Mouse (Mus musculus): ENCODE results near the gene Atxn7l1. TPM values are rescaled to one million over a fixed set of nuclear protein-coding genes. Genes with fewer than 3 reads are reported as not detected.

Gene Atxn7l1
- polyA plus RNA-seq, 1 experiment from 2014 or later = 11.4 TPM

- 33% methylated on average over 4 of the region's 4 CpGs for WGBS
- Histone ChIP-seq H3K4me3 (ENCODE audit: low read depth, low read length) (no peak overlapping the region), H3K9ac (ENCODE audit: low read depth, low read length) (no peak overlapping the region), H3K9me3 (ENCODE audit: control insufficient read depth, low read length) (no peaks in the 10 kb centered on the region), H3K27me3 (replicated peaks; ENCODE audit: control insufficient read depth, insufficient read depth, low read length) (no peaks in the 10 kb centered on the region), H3K36me3 (ENCODE audit: control insufficient read depth, insufficient read depth, low read length) (no peaks in the 10 kb centered on the region), H3K4me1 (ENCODE audit: control insufficient read depth, insufficient read depth, low read length) (peaks cover 19% of the 10 kb centered on the region), H3K27ac (replicated peaks; ENCODE audit: low read depth, low read length) (no peak overlapping the region), H3K4me2 (ENCODE audit: low read depth, low read length) (no peak overlapping the region)
- ATAC-seq (ENCODE audit: low read depth) (no peak), DNase-seq (ENCODE audit: low spot score) (no peak)
Measured at GRCm38 (mm10) chr12:33285354-33285753, 137.9 kb downstream of the Atxn7l1 start.

GRCm38 (mm10) chr12:33285933-33286649, 138.6 kb downstream of the Atxn7l1 start:
- Histone ChIP-seq H3K4me3 (ENCODE audit: low read depth, low read length) (no peak overlapping the region), H3K4me1 (ENCODE audit: control insufficient read depth, insufficient read depth, low read length) (peaks cover 19% of the 10 kb centered on the region), H3K9me3 (ENCODE audit: control insufficient read depth, low read length) (no peaks in the 10 kb centered on the region), H3K27me3 (replicated peaks; ENCODE audit: control insufficient read depth, insufficient read depth, low read length) (no peaks in the 10 kb centered on the region), H3K4me2 (ENCODE audit: low read depth, low read length) (no peak overlapping the region), H3K9ac (ENCODE audit: low read depth, low read length) (no peak overlapping the region), H3K36me3 (ENCODE audit: control insufficient read depth, insufficient read depth, low read length) (no peaks in the 10 kb centered on the region), H3K27ac (replicated peaks; ENCODE audit: low read depth, low read length) (no peak overlapping the region)
- DNase-seq (ENCODE audit: low spot score) (peak; percentile 63), ATAC-seq (ENCODE audit: low read depth) (peak; percentile 45; the same call in 1 of the 2 replicates)
- 44% methylated on average over 9 of the region's 9 CpGs for WGBS

- no peak overlapping the region for H3K4me3 ChIP-seq (ENCODE audit: low read depth, low read length)
- no peaks in the 10 kb centered on the region for H3K36me3 ChIP-seq (ENCODE audit: control insufficient read depth, insufficient read depth, low read length)
- peaks cover 19% of the 10 kb centered on the region for H3K4me1 ChIP-seq (ENCODE audit: control insufficient read depth, insufficient read depth, low read length)
- no peak for DNase-seq (ENCODE audit: low spot score)
- 62% methylated on average over 3 of the region's 3 CpGs for WGBS
- H3K27ac ChIP-seq (replicated peaks; ENCODE audit: low read depth, low read length) = no peak overlapping the region
- H3K9ac ChIP-seq (ENCODE audit: low read depth, low read length) = no peak overlapping the region
- H3K9me3 ChIP-seq (ENCODE audit: control insufficient read depth, low read length) = no peaks in the 10 kb centered on the region
- no peak for ATAC-seq (ENCODE audit: low read depth)
- H3K27me3 ChIP-seq (replicated peaks; ENCODE audit: control insufficient read depth, insufficient read depth, low read length) = no peaks in the 10 kb centered on the region
- H3K4me2 ChIP-seq (ENCODE audit: low read depth, low read length) = no peak overlapping the region
Measured at GRCm38 (mm10) chr12:33287686-33288085, 140.2 kb downstream of the Atxn7l1 start.

- no peak overlapping the region for H3K27ac ChIP-seq (replicated peaks; ENCODE audit: low read depth, low read length)
- no peaks in the 10 kb centered on the region for H3K9me3 ChIP-seq (ENCODE audit: control insufficient read depth, low read length)
- peaks cover 19% of the 10 kb centered on the region for H3K4me1 ChIP-seq (ENCODE audit: control insufficient read depth, insufficient read depth, low read length)
- DNase-seq (ENCODE audit: low spot score) (peak; percentile 34), ATAC-seq (ENCODE audit: low read depth) (no peak)
- 17% methylated on average over 2 of the region's 2 CpGs for WGBS
- no peak overlapping the region for H3K4me2 ChIP-seq (ENCODE audit: low read depth, low read length)
- no peaks in the 10 kb centered on the region for H3K27me3 ChIP-seq (replicated peaks; ENCODE audit: control insufficient read depth, insufficient read depth, low read length)
- no peak overlapping the region for H3K9ac ChIP-seq (ENCODE audit: low read depth, low read length)
- no peak overlapping the region for H3K4me3 ChIP-seq (ENCODE audit: low read depth, low read length)
- no peaks in the 10 kb centered on the region for H3K36me3 ChIP-seq (ENCODE audit: control insufficient read depth, insufficient read depth, low read length)
Measured at GRCm38 (mm10) chr12:33288746-33289145, 141.3 kb downstream of the Atxn7l1 start.

GRCm38 (mm10) chr12:33302070-33302469, 154.6 kb downstream of the Atxn7l1 start:
- Histone ChIP-seq H3K9me3 (ENCODE audit: control insufficient read depth, low read length) (no peaks in the 10 kb centered on the region), H3K27me3 (replicated peaks; ENCODE audit: control insufficient read depth, insufficient read depth, low read length) (peaks cover 6% of the 10 kb centered on the region; the same call in 1 of the 2 replicates), H3K27ac (replicated peaks; ENCODE audit: low read depth, low read length) (peak overlapping the region; percentile 53; the same call in 1 of the 2 replicates), H3K4me2 (ENCODE audit: low read depth, low read length) (peak overlapping the region; percentile 93), H3K36me3 (ENCODE audit: control insufficient read depth, insufficient read depth, low read length) (no peaks in the 10 kb centered on the region), H3K4me1 (ENCODE audit: control insufficient read depth, insufficient read depth, low read length) (peaks cover 4% of the 10 kb centered on the region; the same call in 1 of the 2 replicates), H3K4me3 (ENCODE audit: low read depth, low read length) (peak overlapping the region; percentile 50), H3K9ac (ENCODE audit: low read depth, low read length) (peak overlapping the region; percentile 61; the same call in 1 of the 2 replicates)
- under 1% methylated on average over 14 of the region's 14 CpGs for WGBS
- ATAC-seq (ENCODE audit: low read depth) (peak; percentile 91), DNase-seq (ENCODE audit: low spot score) (peak; percentile 95)

- H3K27ac ChIP-seq (replicated peaks; ENCODE audit: low read depth, low read length) = peak overlapping the region; percentile 53
- ATAC-seq (ENCODE audit: low read depth) = peak; percentile 53; the same call in 1 of the 2 replicates
- DNase-seq (ENCODE audit: low spot score) = peak; percentile 65
Measured at GRCm38 (mm10) chr12:33302523-33303383, 155.3 kb downstream of the Atxn7l1 start.

GRCm38 (mm10) chr12:33303384-33303770, 155.9 kb downstream of the Atxn7l1 start:
- H3K27me3 ChIP-seq (replicated peaks; ENCODE audit: control insufficient read depth, insufficient read depth, low read length) = peaks cover 6% of the 10 kb centered on the region; the same call in 1 of the 2 replicates
- ATAC-seq (ENCODE audit: low read depth) (no peak), DNase-seq (ENCODE audit: low spot score) (no peak)
- no peak overlapping the region for H3K9ac ChIP-seq (ENCODE audit: low read depth, low read length)
- peak overlapping the region; percentile 53; the same call in 1 of the 2 replicates for H3K27ac ChIP-seq (replicated peaks; ENCODE audit: low read depth, low read length)
- peaks cover 4% of the 10 kb centered on the region; the same call in 1 of the 2 replicates for H3K4me1 ChIP-seq (ENCODE audit: control insufficient read depth, insufficient read depth, low read length)
- 6% methylated on average over 9 of the region's 9 CpGs for WGBS
- H3K36me3 ChIP-seq (ENCODE audit: control insufficient read depth, insufficient read depth, low read length) = no peaks in the 10 kb centered on the region
- peak overlapping the region; percentile 50 for H3K4me3 ChIP-seq (ENCODE audit: low read depth, low read length)
- H3K9me3 ChIP-seq (ENCODE audit: control insufficient read depth, low read length) = no peaks in the 10 kb centered on the region
- H3K4me2 ChIP-seq (ENCODE audit: low read depth, low read length) = peak overlapping the region; percentile 93

More at GRCm38 (mm10) chr12:33302523-33303383, 155.3 kb downstream of the Atxn7l1 start:
- Histone ChIP-seq H3K4me1 (ENCODE audit: control insufficient read depth, insufficient read depth, low read length) (peaks cover 4% of the 10 kb centered on the region; the same call in 1 of the 2 replicates), H3K9ac (ENCODE audit: low read depth, low read length) (peak overlapping the region; percentile 61), H3K36me3 (ENCODE audit: control insufficient read depth, insufficient read depth, low read length) (no peaks in the 10 kb centered on the region), H3K9me3 (ENCODE audit: control insufficient read depth, low read length) (no peaks in the 10 kb centered on the region), H3K27me3 (replicated peaks; ENCODE audit: control insufficient read depth, insufficient read depth, low read length) (peaks cover 6% of the 10 kb centered on the region; the same call in 1 of the 2 replicates), H3K4me3 (ENCODE audit: low read depth, low read length) (peak overlapping the region; percentile 50), H3K4me2 (ENCODE audit: low read depth, low read length) (peak overlapping the region; percentile 93)
- under 1% methylated on average over 29 of the region's 29 CpGs for WGBS

- Histone ChIP-seq H3K4me2 (ENCODE audit: low read depth, low read length) (no peak overlapping the region), H3K9me3 (ENCODE audit: control insufficient read depth, low read length) (no peaks in the 10 kb centered on the region), H3K4me1 (ENCODE audit: control insufficient read depth, insufficient read depth, low read length) (peaks cover 4% of the 10 kb centered on the region; the same call in 1 of the 2 replicates), H3K27ac (replicated peaks; ENCODE audit: low read depth, low read length) (no peak overlapping the region), H3K27me3 (replicated peaks; ENCODE audit: control insufficient read depth, insufficient read depth, low read length) (peaks cover 6% of the 10 kb centered on the region; the same call in 1 of the 2 replicates), H3K4me3 (ENCODE audit: low read depth, low read length) (no peak overlapping the region), H3K36me3 (ENCODE audit: control insufficient read depth, insufficient read depth, low read length) (no peaks in the 10 kb centered on the region), H3K9ac (ENCODE audit: low read depth, low read length) (no peak overlapping the region)
- WGBS = 84% methylated on average over 9 of the region's 9 CpGs
- no peak for DNase-seq (ENCODE audit: low spot score)
- ATAC-seq (ENCODE audit: low read depth) = no peak
Measured at GRCm38 (mm10) chr12:33305106-33305505, 157.6 kb downstream of the Atxn7l1 start.
